Mouse (Mus musculus) limb, embryonic 12.5 days (tissue): ENCODE measurements at regions not wholly inside any gene's neighbourhood (a gene's known extent, or its start where the extent isn't known, plus 50 kb on each side); places are given as distances from the start of the nearest gene placed in this dataset.

Source experiments
- ATAC-seq: fragments of 200-750 bp; cut with Nextera tagmentation; 2 replicates; pipeline ENCODE4 v1.8.0; 2017; ENCODE audit warnings: low read depth, moderate TSS enrichment; ENCODE audit not compliant: insufficient number of reproducible peaks, insufficient read depth, low FRiP score, low TSS enrichment
- H3K27ac ChIP-seq: fragments of 300-500 bp; sonication (generic); 2 replicates; pipeline ENCODE4 v1.5.1; 2016; ENCODE audit warnings: mild to moderate bottlenecking, moderate library complexity
- H3K27me3 ChIP-seq: fragments of 300-500 bp; sonication (generic); 2 replicates; pipeline ENCODE4 v1.6.1; 2016; ENCODE audit warnings: mild to moderate bottlenecking, moderate library complexity
- H3K36me3 ChIP-seq: fragments of 300-500 bp; sonication (generic); 2 replicates; pipeline ENCODE4 v1.6.1; 2016; ENCODE audit warnings: mild to moderate bottlenecking, moderate library complexity
- H3K4me1 ChIP-seq: fragments of 300-500 bp; sonication (generic); replicated peaks from 2 replicates; pipeline ENCODE4 v1.6.1; 2016
- H3K4me2 ChIP-seq: fragments of 300-500 bp; sonication (generic); 2 replicates; pipeline ENCODE4 v1.6.1; 2016; ENCODE audit warnings: mild to moderate bottlenecking, moderate library complexity
- H3K4me3 ChIP-seq: fragments of 300-500 bp; sonication (generic); replicated peaks from 2 replicates; pipeline ENCODE4 v1.5.1; 2016; ENCODE audit warnings: mild to moderate bottlenecking
- H3K9ac ChIP-seq: fragments of 300-500 bp; sonication (generic); replicated peaks from 2 replicates; pipeline ENCODE4 v1.6.1; 2016; ENCODE audit warnings: mild to moderate bottlenecking, moderate library complexity
- H3K9me3 ChIP-seq: fragments of 300-500 bp; sonication (generic); 2 replicates; pipeline ENCODE4 v1.6.1; 2016; ENCODE audit warnings: mild to moderate bottlenecking, moderate library complexity
- WGBS: fragments of 180-500 bp; shearing (Covaris S2); methylation state at CpG from one replicate; pipeline ENCODE4 v1.1.7; 2016; 5-methylcytosine and 5-hydroxymethylcytosine counted together

GRCm38 (mm10) chr2:117003976-117004375 lies 117.2 kb upstream of the Spred1 start:
- Histone ChIP-seq H3K4me3 (no peak overlapping the region), H3K27me3 (no peaks in the 10 kb centered on the region), H3K4me2 (no peak overlapping the region), H3K9me3 (no peaks in the 10 kb centered on the region), H3K27ac (no peak overlapping the region), H3K9ac (no peak overlapping the region), H3K4me1 (no peaks in the 10 kb centered on the region), H3K36me3 (no peaks in the 10 kb centered on the region)
- WGBS: 94% methylated on average over 2 of the region's 2 CpGs
- no peak for ATAC-seq

DNA sequence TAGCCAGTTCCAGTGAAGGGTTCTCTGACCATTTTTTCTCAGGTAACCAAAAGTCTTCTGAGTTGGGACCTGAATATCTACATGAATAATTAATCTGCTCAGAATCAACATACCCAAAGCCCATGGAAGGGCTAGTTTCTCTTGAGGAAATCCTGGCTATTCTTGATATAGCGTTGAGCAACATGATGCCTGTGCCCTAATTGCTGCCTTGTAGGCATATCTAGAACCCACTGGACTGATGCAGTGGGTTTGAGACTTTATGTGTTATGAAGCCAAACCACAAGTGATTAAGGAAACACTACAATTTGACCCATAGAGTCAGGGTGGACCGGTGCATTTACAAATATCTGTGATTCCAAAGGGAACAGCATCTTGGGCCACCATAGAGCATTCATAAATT lies 114.3 kb upstream of the Spred1 start:
- no peak for ATAC-seq
- no peak overlapping the region for H3K9ac ChIP-seq
- H3K4me1 ChIP-seq: no peaks in the 10 kb centered on the region
- no peak overlapping the region for H3K4me3 ChIP-seq
- H3K36me3 ChIP-seq: no peaks in the 10 kb centered on the region
- H3K9me3 ChIP-seq: no peaks in the 10 kb centered on the region
- WGBS: 94% methylated on average over 2 of the region's 2 CpGs
- no peaks in the 10 kb centered on the region for H3K27me3 ChIP-seq
- H3K4me2 ChIP-seq: no peak overlapping the region
- H3K27ac ChIP-seq: no peak overlapping the region

GRCm38 (mm10) chr2:117008922-117009321 lies 112.3 kb upstream of the Spred1 start:
- Histone ChIP-seq H3K4me1 (no peaks in the 10 kb centered on the region), H3K9ac (no peak overlapping the region), H3K27ac (no peak overlapping the region), H3K36me3 (no peaks in the 10 kb centered on the region), H3K27me3 (no peaks in the 10 kb centered on the region), H3K4me2 (no peak overlapping the region), H3K4me3 (no peak overlapping the region), H3K9me3 (no peaks in the 10 kb centered on the region)
- no peak for ATAC-seq

DNA sequence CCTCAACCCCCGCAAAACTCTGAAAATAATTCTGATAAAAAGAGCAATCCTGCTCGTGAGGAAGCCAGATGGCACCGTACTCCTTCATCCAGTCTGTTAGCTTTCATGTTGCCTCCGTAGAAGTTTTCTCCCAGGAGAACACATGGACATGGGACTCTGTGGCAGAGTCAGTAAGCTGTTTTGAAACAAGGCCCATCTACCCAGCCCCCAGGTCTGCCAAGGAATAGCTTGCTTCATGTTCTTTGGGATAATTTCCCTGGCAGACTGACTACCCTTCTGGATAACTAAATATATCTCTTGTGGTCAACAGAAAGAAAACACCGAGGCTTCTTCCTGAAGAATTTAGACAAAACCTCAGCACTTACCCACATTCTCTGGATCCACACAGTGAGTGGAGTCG lies 111.2 kb upstream of the Spred1 start:
- ATAC-seq: no peak
- H3K4me1 ChIP-seq: no peaks in the 10 kb centered on the region
- 84% methylated on average over 6 of the region's 6 CpGs for WGBS

DNA sequence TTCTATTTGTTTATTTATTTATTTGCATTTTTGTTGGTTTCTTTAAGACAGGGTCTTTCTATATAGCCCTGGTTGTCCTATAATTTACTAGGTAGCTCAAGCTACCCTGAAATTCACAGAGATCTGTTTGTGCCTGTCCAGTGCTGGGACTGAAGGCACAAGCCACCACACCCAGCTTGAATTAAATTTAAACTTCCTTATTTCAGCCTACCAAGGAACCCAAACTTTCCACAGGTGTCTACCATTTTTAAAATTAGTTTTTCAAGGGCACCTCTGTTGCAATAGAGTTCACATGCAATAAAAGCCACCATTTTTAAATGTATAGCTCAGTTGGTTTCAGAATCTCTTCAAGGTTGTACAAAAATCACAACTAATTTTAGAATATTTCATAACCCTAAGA lies 110.2 kb upstream of the Spred1 start:
- H3K27ac ChIP-seq: no peak overlapping the region
- ATAC-seq: no peak
- H3K4me1 ChIP-seq: no peaks in the 10 kb centered on the region

More for the DNA sequence above, 111.2 kb upstream of the Spred1 start:
- Histone ChIP-seq H3K36me3 (no peaks in the 10 kb centered on the region), H3K27me3 (no peaks in the 10 kb centered on the region), H3K27ac (no peak overlapping the region), H3K4me2 (no peak overlapping the region), H3K4me3 (no peak overlapping the region), H3K9ac (no peak overlapping the region), H3K9me3 (no peaks in the 10 kb centered on the region)

DNA sequence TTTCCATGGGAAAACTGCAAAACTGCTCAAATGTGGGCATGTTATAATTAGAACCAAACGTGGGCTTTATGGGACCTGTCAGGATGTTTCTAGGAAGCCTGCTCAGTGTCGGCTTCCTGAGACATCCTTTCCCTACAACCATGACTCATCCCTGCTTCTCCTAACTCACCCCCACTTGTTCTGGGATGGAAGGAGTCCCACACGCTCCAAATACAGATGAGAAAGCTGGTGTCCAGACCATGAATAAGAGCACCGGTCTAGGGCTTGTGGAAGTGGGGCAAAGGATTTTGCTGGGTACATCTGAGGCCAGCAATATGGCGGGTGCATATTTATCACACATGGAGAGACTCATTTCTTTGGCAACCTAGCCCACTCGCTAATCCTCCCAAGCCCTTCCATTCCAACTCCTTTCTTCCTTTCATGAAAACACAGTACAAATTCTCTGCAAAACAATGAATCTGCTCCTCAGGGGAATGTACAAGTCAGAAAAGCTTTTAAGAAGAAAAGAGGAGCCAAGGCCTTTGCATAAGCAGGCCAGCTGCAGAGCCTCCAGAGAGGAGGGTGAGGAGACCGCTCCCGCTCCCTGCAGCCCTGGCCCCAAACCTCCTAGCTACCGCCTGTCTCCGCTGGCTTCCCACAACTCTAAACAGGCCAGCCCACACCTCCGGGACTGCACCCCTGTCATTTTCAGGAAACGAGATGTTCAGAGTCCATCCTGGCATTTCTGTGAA lies 103.1 kb upstream of the Spred1 start:
- ATAC-seq: no peak
- Histone ChIP-seq H3K27me3 (no peaks in the 10 kb centered on the region), H3K9me3 (no peaks in the 10 kb centered on the region), H3K4me3 (no peak overlapping the region), H3K27ac (peak overlapping the region; percentile 62; the same call in 1 of the 2 replicates), H3K9ac (no peak overlapping the region), H3K36me3 (no peaks in the 10 kb centered on the region), H3K4me1 (peaks cover 20% of the 10 kb centered on the region), H3K4me2 (no peak overlapping the region)
- WGBS: 53% methylated on average over 12 of the region's 12 CpGs

More for the DNA sequence above, 110.2 kb upstream of the Spred1 start:
- Histone ChIP-seq H3K9ac (no peak overlapping the region), H3K36me3 (no peaks in the 10 kb centered on the region), H3K4me3 (no peak overlapping the region), H3K4me2 (no peak overlapping the region), H3K9me3 (no peaks in the 10 kb centered on the region), H3K27me3 (no peaks in the 10 kb centered on the region)

DNA sequence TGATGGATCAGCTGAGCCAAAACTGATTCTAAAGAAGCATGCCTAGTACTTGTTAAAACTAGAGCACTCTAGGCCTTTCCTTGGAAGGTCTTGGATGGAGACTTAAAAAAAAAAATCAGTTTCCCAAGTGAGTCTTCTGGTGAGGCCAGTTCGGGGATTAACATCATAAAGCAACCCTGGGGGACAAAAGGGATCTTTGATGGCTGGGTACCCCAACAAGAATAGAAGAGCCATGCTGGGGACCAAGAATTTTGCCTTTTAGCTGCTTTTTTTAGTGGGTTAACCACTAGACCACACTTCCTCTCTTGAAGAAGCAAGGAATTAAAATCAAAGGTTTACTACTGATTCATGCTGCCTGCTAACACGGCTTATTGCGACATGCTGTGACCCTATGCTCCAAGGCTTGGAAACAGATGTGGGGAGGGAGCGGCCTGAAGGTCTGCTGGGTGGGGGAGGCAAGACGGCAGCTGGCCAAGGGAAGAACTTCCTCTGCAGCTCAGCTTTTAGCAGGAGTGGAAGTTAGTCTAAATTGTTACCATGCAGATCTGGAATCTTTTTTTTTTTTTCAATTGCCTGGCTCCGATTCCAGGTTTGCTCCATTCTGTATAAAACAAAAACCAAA lies 102.1 kb upstream of the Spred1 start:
- H3K4me1 ChIP-seq: peaks cover 20% of the 10 kb centered on the region
- no peaks in the 10 kb centered on the region for H3K27me3 ChIP-seq
- H3K27ac ChIP-seq: peak overlapping the region; percentile 62
- no peak overlapping the region for H3K4me3 ChIP-seq
- no peaks in the 10 kb centered on the region for H3K9me3 ChIP-seq
- H3K4me2 ChIP-seq: no peak overlapping the region
- no peak overlapping the region for H3K9ac ChIP-seq
- 7% methylated on average over 6 of the region's 6 CpGs for WGBS
- H3K36me3 ChIP-seq: no peaks in the 10 kb centered on the region
- ATAC-seq: no peak

DNA sequence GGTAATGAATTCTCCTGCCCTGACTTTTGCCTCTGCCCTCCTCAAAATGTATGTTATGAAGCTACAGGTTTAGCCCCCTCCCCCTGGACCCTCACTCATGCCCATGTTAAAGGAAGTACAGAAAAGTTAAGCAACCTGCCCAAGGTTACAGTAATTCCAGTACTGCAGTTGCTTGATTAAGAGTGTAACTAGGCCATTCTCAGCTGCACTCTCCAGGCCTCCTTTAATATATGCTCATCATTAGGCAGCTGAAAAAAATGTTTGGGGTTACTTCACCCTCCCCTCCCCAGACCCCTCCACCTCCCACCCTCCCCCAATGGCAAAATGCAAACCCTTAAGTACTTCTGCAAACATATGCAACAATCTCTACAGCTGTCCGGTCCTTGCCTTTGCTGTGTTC lies 101.6 kb upstream of the Spred1 start:
- Histone ChIP-seq H3K36me3 (no peaks in the 10 kb centered on the region), H3K4me2 (no peak overlapping the region), H3K27ac (0 out of 2 replicates have a peak overlapping the region, but pooled peaks have one; percentile 50), H3K27me3 (no peaks in the 10 kb centered on the region), H3K9me3 (no peaks in the 10 kb centered on the region), H3K4me3 (no peak overlapping the region), H3K4me1 (peaks cover 20% of the 10 kb centered on the region), H3K9ac (no peak overlapping the region)
- no peak for ATAC-seq
- 55% methylated on average over 1 of the region's 1 CpGs for whole genome bisulfite sequencing

- no peaks in the 10 kb centered on the region for H3K27me3 ChIP-seq
- no peak overlapping the region for H3K4me3 ChIP-seq
- H3K9me3 ChIP-seq: no peaks in the 10 kb centered on the region
- H3K36me3 ChIP-seq: no peaks in the 10 kb centered on the region
- no peak for ATAC-seq
- no peak overlapping the region for H3K27ac ChIP-seq
- peaks cover 20% of the 10 kb centered on the region for H3K4me1 ChIP-seq
- 56% methylated on average over 6 of the region's 6 CpGs for WGBS
- H3K4me2 ChIP-seq: no peak overlapping the region
- no peak overlapping the region for H3K9ac ChIP-seq
Observed at GRCm38 (mm10) chr2:117021787-117022186, 99.4 kb upstream of the Spred1 start.

DNA sequence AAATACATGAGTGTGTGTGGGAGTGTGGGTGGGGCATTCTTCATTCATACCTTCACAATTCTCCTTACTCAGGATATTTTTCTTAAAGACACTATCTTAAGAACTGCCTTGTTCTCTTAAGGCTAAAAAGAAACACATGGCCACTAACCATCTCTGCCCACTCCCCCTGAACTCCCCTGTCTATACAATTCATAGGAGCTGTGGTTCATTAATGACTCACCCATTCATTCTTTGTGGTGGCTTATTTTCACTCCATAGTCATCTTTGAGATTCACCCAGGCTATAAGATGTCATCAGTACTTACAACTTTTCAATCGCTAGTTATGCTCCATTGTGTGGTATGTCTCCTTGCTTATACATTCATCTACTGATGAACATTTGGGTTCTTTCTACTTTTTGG lies 97.7 kb upstream of the Spred1 start:
- no peak overlapping the region for H3K4me2 ChIP-seq
- no peaks in the 10 kb centered on the region for H3K27me3 ChIP-seq
- H3K36me3 ChIP-seq: no peaks in the 10 kb centered on the region
- peaks cover 12% of the 10 kb centered on the region for H3K4me1 ChIP-seq
- no peak overlapping the region for H3K4me3 ChIP-seq
- no peak overlapping the region for H3K9ac ChIP-seq
- H3K27ac ChIP-seq: no peak overlapping the region
- H3K9me3 ChIP-seq: no peaks in the 10 kb centered on the region
- 100% methylated on average over 1 of the region's 1 CpGs for WGBS
- no peak for ATAC-seq

- H3K9ac ChIP-seq: no peak overlapping the region
- ATAC-seq: no peak
- H3K4me3 ChIP-seq: no peak overlapping the region
- no peak overlapping the region for H3K4me2 ChIP-seq
- no peaks in the 10 kb centered on the region for H3K36me3 ChIP-seq
- H3K4me1 ChIP-seq: no peaks in the 10 kb centered on the region
- H3K27me3 ChIP-seq: no peaks in the 10 kb centered on the region
- H3K27ac ChIP-seq: no peak overlapping the region
- 73% methylated on average over 4 of the region's 4 CpGs for WGBS
- no peaks in the 10 kb centered on the region for H3K9me3 ChIP-seq
Observed at GRCm38 (mm10) chr2:117027071-117027470, 94.1 kb upstream of the Spred1 start.

DNA sequence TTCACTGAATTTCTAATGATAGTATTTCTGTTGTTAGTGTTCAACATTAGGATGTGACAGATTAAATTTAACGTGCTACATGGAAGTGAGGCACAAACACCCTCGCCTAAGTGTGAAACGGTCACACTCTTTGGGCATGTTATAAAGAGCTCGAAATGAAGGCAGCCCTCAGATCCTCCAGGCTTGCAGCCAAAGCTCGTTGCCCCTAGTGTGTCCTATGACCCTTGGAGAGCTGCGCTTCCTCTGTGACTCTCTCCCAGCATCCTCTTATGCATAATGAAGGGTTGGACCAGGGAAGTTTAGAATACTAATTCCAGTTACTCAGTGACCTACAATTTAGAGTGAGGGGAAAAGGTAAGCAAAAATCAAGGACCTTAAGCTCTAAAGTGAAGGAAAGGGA lies 92.4 kb upstream of the Spred1 start:
- Histone ChIP-seq H3K9ac (no peak overlapping the region), H3K4me1 (no peaks in the 10 kb centered on the region), H3K27ac (no peak overlapping the region), H3K27me3 (no peaks in the 10 kb centered on the region), H3K4me3 (no peak overlapping the region), H3K9me3 (no peaks in the 10 kb centered on the region), H3K36me3 (no peaks in the 10 kb centered on the region), H3K4me2 (no peak overlapping the region)
- no peak for ATAC-seq
- WGBS: 70% methylated on average over 6 of the region's 6 CpGs
